Mouse (Mus musculus) cortical plate, adult 2 months (tissue): ENCODE measurements around the gene 1700001C19Rik.

ENCODE experiments used
- CTCF ChIP-seq: fragments of 200-500 bp; IDR thresholded peaks from 2 replicates; pipeline ENCODE4 v1.5.1; 2011; ENCODE audit warnings: mild to moderate bottlenecking, control low read depth, low read length; ENCODE audit not compliant: insufficient read depth; ENCODE audit errors: extremely low read depth
- POLR2A ChIP-seq: fragments of 200-500 bp; IDR thresholded peaks from 2 replicates; pipeline ENCODE4 v1.6.1; 2011; ENCODE audit warnings: mild to moderate bottlenecking, low read length, control low read depth; ENCODE audit not compliant: insufficient read depth; ENCODE audit errors: extremely low read depth

GRCm38 (mm10) chr17:47458310-47458709 is 21.1 kb upstream of the 1700001C19Rik start:
- TF ChIP-seq POLR2A, result no peak
- no peak for TF ChIP-seq CTCF
